Mouse (Mus musculus) cerebellum, adult 18-20 months (tissue): Measurements from ENCODE around the gene Gpr132.

ENCODE experiments used
- DNase-seq, 2 experiments: peaks; one replicate each; pipeline ENCODE4 v3.0.0; 2021

Gpr132 gene

DNA sequence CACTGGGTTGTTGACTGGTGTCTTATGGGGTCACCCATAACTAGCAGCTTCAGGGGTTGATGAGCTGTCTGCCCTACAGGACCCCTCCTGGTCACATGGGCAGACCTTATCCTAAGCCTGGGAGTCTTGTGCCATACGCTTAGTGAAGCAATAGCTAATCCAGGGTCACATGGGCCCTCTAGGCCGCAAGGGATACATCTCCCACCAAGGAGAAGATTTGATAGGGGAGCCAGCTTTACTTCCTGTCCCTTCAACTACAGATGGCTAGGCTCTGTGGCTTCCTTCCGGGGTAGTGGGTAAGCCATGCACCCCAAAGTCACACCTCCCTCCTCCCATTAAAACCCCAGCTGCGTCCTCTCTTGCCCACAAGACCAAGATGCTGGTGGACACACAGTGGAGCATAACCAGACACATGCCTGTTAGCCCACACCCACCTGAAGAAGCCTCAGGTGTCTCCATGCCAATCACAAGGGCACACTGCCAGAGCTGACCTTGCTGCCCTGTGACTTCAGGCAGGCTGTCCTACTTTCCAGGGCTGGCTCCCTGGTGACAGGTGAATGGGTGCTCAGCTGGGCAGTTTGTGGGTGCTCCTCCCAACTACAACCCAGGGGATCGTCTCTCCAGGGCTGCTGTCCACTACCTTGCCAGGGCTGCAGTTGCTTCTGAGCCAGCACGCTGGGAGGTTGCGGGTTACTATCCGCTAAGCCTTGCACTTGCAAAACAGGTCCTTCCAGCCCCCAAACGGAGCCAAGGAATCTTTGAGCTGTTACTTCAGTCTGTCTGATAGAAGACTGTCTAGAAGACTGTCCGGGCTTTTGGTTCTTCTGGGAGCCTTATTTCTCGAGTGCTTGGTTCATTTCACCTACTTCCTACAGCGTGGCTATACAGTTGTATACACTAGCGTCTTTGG lies at the start of gene Gpr132:
Gene Gpr132 (minus strand): TSS at position 51 of the 910 bp plus-strand sequence.
- no peak for DNase-seq

DNA sequence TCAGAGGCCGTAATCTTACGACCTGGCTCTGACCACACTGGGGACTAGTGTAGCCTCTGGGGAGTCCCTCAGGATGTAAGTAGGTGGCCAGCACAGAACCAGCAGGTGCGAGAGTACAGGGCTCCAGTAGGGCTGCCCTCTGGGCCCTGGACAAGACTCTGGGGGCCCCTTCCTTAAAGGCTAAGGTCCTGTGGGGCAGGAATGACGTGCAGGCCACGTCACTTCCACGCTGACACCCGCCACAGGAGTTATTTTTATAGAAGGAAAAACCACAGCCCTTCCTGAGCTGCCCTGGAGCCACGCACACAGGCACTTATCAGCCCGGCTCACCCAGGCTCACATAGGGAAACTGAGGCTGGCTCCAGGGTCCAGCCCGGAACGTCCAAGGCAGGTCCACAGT lies 49.5 kb upstream of the Gpr132 start:
- DNase-seq = no peak

DNA sequence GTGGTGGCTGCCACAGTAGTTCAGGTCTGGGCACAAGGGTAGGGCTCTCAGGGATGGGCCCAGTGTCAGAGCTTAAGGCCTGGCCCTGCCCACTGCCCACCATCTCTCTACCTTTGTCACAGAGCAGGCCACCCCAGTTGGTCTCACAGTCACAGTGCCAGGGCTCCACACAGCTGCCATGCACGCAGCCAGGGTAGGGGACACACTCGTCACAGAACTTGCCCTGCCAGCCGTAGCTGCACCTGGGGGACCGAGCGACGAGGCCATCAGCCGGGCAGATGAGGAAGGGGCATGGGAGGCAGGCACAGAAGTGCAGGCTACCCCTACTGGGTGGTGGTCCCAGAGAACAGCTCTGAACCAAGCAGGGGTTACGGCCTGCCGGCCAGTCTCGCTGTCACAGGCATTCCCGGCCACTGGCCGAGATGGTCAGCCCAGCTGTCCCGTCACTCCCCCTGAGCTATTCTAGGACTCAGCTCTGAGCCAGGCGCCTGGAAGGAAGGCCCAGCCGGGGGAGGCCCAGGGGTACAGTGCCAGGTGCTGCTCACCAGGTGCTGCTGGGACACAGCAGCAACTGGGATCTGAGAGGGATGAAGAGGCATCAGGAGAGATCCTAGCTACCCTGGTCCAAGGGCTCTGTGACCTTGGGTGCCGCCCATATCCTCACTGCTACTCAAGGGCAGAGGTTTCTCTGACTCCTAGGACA lies 48.8 kb upstream of the Gpr132 start:
- no peak for DNase-seq

DNA sequence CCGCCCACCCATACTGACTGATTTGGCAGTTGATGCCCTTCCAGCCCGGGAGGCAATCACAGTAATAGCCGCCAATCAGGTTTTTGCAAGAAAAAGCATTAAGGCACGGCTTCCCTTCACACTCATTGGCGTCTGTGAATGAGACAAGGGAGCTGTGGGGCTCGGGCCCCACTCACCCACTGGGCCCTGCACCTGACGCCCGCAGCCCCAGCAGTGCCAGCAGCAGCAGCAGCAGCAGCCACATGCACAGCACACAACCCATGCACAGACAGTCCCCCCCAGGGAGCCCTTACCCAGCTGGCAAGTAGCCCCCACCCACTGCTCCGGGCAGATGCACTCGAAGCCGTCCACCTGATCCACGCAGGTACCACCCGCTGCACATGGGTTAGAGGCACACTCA lies 47.6 kb upstream of the Gpr132 start:
- DNase-seq = no peak

DNA sequence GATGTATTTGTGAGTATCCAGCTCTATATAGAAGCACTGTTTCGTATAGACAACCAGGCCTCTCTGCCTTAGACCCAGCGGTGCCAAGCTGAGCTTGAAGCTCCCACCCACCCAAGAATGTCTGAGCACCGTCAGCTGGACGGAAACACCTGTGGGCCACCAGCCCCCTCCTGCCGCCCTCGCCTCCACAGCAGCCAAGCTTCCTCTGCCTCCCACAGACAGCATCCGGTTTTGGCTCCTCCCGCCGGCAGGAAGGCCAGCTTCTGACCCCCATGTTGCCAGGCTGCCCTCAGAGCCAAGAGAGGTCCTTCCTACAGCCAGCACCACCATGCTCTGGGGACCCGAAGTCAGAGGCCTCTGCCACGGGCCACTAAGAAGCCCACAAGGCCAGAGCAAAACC lies 46.5 kb upstream of the Gpr132 start:
- no peak for DNase-seq

DNA sequence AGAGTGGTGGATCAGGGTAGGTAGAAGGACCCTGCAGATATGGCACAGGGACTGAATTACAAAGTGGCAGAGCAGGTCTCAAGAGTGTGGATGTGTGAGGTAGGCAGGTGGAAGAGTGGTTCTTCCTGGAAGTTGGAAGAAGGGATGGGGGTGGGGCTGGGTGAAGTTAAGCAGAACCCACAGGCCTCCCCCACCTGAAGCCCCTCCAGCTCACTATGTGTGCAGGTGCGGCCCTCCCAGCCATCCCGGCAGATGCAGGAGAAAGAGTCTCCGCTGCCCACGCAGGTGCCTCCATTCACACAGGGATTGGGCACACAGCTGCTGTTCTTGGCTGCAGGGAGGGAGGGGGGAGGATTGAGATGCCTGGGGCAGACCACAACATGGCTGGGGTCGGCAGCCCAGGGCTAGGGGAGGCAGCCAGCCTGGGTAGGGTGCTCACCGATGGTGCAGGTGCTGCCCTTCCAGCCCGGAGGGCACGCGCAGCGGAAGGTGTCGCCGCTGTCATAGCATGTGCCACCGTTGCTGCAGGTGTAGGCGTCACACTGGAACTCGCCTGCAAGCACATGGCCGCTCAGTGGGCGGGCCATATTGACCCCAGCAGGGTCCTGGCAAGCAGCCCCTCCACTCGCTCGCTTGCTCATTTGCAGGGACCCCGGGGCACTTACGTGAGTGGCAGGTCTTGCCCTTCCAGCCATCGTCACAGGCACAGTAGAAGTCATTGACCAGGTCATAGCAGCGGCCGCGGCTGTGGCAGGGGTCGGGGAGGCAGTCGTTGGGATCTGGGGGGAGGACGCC lies 45.1 kb upstream of the Gpr132 start:
- peak; percentile 21 to 41 for DNase-seq

DNA sequence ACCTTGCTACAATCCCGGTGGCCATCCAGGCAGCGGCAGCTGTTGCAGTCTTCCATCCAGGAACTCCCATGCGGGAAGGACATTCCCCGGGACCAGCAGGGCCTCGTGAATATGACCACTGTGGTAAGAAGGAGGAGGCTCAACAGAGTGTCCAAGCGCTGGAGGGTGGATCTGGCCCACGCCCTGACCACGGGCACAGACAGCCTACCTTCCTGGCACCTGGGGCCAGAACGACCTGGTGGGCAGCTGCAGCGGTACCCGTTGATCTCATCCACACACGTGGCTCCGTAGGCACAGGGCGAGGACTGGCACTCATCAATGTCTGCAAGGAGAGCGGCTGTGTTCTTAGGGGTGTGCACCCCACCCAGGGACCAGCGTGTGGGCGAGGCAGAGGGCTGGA lies 43.7 kb upstream of the Gpr132 start:
- DNase-seq = no peak

DNA sequence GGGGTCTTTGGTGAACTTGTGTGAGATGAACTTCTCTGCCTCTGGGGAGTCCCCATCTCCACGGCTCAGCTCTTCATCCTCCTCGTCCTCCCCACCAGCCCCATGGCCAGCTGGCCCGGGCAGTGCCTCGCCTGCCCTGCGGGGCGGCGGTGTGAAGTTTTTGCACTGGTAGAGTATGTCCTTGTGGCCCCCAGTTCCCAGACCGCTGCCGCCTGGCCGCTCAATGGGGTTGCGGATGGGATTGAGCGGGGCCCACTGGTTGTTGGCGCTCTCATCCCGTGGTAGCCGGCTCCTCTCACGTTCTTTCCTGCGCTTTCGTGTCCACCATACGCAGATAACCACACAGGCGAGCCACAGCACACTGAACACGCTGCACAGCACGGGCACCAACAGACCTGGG lies 41.0 kb upstream of the Gpr132 start:
- DNase-seq = no peak

DNA sequence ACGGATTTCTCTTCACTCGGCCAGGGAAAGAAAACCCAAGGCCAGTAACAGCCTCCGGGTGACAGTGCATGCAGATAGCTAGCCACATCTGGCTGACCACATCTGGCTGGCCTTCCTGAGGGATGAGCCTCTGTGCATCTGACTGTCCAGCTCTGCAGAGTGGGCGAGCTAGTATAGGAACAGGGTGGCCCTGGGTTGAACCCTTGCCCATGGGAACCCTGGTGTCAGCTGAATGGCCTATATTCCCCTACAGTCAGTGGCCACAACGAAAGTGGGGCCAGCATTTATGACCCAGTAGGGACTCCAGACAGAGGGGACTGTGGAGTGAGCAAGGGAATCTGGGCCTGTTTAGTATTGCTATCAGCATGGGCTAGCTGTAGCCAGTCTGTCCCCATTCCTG lies 37.0 kb upstream of the Gpr132 start:
- no peak for DNase-seq

DNA sequence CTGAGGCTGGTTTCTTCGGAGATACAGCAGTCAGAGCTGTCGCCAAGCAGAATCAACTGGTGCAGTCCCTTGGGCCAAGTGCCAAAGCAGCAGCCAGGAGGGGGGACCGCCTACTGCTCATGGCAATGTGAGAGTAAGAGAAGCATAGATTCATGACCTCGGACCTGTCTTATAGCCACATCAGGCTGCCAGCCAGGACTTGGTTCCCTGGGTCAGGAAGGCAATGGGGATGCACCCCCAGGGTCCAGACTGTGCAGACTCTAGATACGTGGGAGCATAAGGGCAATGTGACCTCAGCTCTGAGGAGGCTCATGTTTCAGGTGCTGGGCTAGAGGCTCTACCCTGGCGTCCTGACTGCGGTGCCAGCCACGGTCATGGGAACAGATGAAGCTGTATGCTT lies 35.9 kb upstream of the Gpr132 start:
- no peak for DNase-seq

DNA sequence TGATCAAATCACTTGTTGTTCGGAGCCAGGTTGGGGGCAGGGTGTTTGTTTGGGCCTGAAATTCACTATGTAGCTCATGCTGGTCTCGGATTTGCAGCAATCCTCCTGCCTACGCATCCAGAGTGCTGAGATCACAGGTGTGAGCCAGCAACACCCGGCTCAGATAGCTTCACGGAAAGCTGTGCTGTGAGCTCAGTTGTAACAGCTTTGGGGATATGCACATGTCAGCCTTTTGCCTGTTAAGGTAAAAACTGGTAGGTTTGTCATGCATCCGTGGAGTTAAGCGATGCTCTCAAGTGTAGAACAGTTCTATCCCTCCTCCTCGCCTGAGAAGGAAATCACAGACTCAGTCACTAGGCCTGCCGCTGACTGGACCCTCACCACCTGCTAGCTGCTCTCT lies 32.6 kb upstream of the Gpr132 start:
- DNase-seq = no peak

DNA sequence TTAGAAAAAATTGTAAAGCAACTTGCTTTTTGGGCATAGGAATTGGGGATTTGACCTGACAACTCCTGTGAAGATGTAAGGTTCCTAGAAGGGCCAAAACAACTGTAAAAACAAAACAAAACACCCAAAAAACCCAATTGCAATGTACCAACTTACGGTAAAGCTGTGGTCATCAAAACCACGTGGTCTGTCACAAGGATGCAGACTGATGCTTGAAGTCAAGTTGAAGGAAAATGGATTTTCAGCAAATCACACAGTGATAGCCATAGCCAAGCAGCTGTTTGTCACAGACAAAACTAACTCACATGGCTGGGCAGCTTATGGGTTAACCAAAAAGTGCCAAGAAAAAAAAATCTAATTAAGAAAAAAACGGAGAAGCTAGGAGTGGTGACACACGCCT lies 30.9 kb upstream of the Gpr132 start:
- no peak for DNase-seq

DNA sequence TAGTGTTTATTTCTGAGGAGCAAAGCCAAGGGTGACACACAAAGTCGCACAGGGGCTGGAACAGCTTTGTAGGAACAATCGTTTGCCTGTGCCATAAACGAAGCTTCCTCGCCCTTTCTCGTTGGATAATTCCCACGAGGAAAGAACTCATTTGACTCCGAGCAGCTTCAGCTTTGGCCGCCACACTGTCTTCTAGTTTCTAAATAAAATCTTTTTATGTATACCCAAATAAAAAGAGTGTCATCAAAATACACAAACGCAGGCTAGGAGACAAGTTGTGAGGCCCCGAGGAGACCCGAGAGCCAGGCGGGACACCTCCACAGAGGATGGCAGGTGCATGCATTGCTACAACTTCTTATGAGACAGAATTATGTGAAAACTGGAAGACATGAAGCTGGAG lies 30.3 kb upstream of the Gpr132 start:
- DNase-seq = no peak

DNA sequence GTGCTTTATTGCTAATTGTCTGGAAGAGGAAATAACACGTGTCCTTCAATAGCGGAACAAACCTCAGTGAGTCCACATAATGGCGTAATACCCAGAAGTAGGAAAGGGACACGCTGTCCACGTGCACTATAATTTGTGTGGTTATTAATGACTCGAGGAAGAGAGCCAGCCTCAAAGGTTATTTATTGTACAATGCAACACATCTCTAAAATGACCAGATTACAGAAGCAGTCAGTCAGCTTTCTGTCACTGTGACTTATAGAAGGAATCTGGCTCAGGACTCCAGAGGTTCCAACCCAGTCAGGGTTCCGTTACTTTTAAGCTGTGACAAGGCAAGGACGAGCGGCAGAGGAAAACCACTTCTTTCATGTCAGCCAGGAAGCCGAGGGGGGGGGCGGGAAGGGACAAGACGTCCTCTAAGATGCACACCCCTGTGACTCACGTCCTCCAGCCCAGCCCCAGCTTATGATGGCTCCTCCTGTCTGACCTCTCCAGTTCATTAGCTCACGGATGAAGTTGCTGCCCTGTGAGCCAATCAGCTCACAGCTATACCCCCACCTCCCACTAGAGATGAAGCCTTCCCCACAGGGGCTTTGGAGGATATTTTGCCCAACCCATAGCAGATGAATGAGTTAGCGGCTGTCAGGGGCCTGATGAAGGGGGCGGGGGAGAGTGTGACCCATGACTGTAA lies 29.6 kb upstream of the Gpr132 start:
- no peak for DNase-seq

DNA sequence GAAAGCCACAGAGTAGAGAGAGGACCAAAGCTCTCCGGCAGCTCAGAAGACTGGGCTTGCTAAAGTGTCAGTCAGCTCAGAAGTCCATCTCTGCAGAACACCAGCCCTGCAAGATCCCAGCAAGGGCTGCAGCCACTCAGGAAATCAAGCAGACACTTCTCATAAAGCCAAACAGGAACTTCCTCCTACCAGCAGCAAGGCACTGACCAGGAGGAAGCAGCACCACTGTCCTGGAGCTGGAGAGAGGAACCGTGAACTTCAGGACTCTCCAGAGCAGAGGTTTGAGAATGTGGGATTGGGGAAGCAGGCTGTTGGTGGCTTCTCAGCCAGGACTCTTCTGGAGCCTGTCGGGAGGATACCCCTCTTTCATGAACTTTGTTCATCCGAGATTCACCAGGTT lies 26.9 kb upstream of the Gpr132 start:
- no peak for DNase-seq

DNA sequence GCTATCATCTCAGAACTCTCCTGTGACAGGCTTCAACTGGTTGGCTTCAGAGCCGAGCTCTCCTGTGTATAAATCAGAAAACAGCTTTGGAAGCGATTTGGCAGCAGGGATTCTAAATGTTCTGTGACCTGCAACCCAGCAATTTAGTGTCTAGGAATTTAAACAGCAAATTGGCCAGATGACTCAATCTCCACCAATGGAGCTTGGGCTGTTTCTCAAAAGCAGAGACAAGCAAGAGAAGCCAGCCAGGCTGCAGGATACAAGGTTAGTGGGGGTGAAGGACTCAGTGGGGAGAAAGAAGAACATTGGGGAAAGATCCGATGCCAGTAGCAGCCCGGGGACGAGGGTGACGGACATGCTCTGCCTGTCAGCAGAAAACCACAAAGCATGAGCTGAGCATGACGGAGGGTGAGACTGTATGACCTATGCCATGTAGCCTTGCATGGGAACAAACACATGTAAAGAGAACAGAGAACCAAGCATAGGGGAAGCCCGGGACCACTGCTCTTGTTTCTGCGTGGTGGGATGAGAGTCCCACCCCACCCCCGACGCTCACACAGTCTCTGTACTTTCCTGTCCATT lies 26.4 kb upstream of the Gpr132 start:
- no peak for DNase-seq

DNA sequence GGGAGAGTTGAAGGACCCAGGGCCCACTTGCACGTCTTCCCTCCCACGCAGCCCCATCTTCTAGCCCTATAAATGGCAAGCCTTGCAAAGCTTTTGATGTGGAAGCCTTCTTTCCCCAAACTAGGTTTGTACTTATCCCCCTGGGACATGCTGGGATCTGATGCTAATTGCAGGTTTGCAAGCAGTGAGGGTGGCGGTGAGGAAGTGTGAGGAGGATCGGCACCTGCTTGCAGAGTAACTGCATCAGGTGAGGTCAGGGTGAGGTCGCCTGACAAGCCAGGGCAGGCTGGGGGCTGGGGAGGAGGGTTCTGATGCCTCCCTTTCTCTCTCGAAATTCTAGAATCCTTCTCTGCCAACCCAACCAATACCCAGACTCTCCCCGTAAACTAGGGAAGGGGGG lies 17.4 kb upstream of the Gpr132 start:
- no peak for DNase-seq

DNA sequence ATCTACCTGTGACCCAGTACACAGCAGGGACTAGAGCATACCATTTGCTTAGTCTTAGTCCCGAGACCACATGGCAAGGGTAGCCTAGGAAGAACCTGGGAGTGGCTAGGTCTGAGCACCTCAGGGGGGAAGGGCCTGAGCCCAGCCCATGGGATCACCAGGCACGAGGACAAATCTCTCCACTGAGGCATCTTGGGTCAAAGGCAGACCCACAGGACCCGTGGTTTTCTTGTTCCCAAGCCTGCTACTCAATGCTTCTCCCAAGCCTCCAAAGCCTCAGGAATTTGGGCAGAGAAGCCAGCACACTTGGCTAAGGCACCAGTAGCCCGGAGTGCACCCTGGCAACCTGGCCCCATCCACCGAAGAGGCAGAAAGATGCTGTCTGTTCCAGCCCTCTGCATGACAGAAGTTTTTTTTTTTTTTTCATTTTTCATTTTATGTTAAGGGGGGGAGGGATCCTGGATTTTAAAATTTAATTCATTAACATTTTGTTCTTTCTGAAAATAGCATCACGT lies 13.3 kb upstream of the Gpr132 start:
- peak in 1 of 2 experiments; percentile 18 for DNase-seq

DNA sequence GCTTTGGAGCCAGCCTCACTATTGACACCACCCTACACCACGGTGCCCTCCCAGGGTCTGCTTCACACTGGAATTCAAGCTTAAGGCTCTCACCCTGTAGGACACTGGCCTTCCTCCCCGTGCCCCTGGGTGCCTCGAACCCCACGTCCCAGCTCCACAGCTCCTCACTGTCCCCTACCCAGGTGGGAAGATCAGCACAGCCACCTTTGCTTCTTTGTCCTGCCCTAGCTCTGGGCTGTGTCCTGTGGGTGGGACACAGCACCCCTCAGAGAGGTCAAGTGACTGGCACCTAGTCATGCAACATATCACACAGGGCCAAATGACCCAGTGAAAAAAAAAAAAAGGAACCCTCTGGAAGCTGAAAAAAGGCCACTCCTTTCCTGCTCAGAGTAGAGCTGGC lies 12.6 kb upstream of the Gpr132 start:
- DNase-seq = no peak

DNA sequence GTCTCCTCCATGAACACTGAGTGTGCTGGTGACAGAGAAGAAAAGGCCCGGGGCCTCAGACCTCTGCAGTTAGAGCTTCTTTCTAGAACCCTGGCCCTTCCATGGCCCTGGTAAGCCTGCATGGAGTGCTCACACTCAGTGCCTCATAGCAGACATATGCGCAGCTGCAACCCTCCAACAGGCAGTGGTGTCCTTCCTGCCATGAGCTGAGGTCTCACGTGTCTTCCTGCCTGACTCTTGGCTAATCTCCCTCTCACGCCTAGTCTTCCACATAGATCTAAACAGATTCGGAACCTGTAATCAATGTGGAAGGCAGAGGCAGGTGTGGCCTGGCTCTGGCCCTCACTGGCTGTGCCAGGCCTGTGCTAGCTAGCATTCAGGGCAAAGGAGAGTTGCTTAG lies 11.7 kb upstream of the Gpr132 start:
- no peak for DNase-seq

DNA sequence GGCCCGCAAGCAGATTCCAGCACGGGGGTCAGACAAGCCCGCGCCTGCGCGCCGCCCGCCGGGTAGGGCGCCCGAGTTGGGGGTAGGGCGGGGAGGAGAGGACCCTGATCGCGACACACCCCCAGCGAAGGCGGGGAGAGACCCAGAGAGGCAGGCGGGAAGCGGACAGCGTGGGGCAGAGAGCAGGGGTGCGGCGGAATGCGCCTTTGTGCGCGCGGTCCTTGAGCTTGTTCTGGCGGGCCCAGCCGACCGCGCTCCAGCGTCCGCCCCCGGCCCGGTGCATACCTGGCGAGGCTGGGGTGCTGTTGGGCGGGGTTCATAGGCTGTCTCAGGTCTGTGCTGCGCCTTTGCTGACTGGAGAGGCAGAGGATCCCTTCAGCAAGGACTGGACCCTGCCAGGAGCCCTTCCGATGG lies 9.6 kb upstream of the Gpr132 start:
- DNase-seq = no peak

DNA sequence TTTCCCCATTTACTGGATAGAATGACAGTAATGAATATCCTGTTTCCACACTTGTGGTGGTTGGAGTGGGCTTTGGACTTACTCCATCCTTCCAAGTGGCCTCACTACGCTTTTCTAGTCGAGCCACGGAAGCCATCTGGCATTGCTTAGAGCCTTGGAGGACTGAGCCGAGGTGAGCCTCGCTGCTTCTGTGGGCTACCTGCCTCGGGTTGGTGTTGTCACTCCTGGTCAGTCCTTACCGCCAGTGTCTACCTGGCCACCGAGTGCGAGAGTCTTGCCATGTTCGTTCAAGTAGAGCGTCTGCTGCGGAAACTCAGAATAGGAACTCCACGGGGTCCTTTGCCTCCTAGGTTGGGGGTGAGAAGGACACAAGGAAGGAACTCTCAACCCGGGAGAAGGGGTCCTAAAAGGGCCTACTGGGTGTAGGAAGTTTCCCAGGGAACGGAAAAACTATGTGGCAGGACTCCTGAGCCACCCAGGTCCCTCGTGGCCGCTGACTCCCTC lies 9.1 kb upstream of the Gpr132 start:
- no peak for DNase-seq
